Comparison of ENCODE assay signal across 24 mouse cellular contexts in genomic region chr14:54340836-54341235, GRCm38 (mm10). TPM values are rescaled to one million over a fixed set of nuclear protein-coding genes. Genes with fewer than 3 reads are reported as not detected.
"Had no signal": no experiment of that assay in that cellular context is flagged by ENCODE, and none has a peak within 500 bp of the region (broad histone marks: within the 10 kb centered on the region; RNA-seq: fewer than 3 reads in every experiment).

No protein-coding gene starts in this region.

- H3K4me1 ChIP-seq: lung, embryonic 15.5 days; megakaryocyte, embryonic 14.5 days; midbrain, embryonic 13.5 days; midbrain, embryonic 15.5 days; neural tube, embryonic 12.5 days had no signal

- H3K9ac ChIP-seq: lung, embryonic 15.5 days; midbrain, embryonic 13.5 days; midbrain, embryonic 15.5 days; neural tube, embryonic 12.5 days had no signal

- H3K36me3 ChIP-seq: lung, embryonic 15.5 days; midbrain, embryonic 13.5 days; midbrain, embryonic 15.5 days; neural tube, embryonic 12.5 days had no signal

- H3K27me3 ChIP-seq: lung, embryonic 15.5 days; midbrain, embryonic 13.5 days; midbrain, embryonic 15.5 days; neural tube, embryonic 12.5 days had no signal

- H3K4me3 ChIP-seq: lung, embryonic 15.5 days; megakaryocyte, embryonic 14.5 days; midbrain, embryonic 13.5 days; midbrain, embryonic 15.5 days; neural tube, embryonic 12.5 days had no signal

- H3K4me2 ChIP-seq: lung, embryonic 15.5 days; midbrain, embryonic 11.5 days; midbrain, embryonic 13.5 days; midbrain, embryonic 15.5 days; neural tube, embryonic 12.5 days had no signal

- H3K27ac ChIP-seq: lung, embryonic 15.5 days; macrophage; midbrain, embryonic 13.5 days; midbrain, embryonic 15.5 days; neural tube, embryonic 12.5 days had no signal

- H3K9me3 ChIP-seq: lung, embryonic 15.5 days; megakaryocyte, embryonic 14.5 days; midbrain, embryonic 13.5 days; midbrain, embryonic 15.5 days; neural tube, embryonic 12.5 days had no signal

- DNase-seq: lung, adult 2 months; lung, postnatal 14 days; lung, postnatal 36 days; right cerebral cortex, adult 18-20 months; right cerebral cortex, postnatal 25 days; right cerebral cortex, postnatal 4 days; spleen, adult 18-20 months; thymus, adult 18-20 months; thymus, postnatal 14 days; thymus, postnatal 36 days had no signal

RNA-seq across cellular contexts. Expression of gene Olfr49, which starts 56.1 kb away (rescaled TPM):
- polyA plus RNA-seq: liver, embryonic 16.5 days; lung, adult 2 months; lung, embryonic 15.5 days; macrophage; midbrain, embryonic 11.5 days; midbrain, embryonic 13.5 days; midbrain, embryonic 15.5 days; midbrain, postnatal 0 days; neural tube, embryonic 12.5 days; neural tube, embryonic 14.5 days; small intestine, adult 2 months; stomach, embryonic 14.5 days; stomach, embryonic 16.5 days; thymus, postnatal 0 days had no signal
